29 mouse cellular contexts compared by ENCODE assay signal in the genomic region with DNA sequence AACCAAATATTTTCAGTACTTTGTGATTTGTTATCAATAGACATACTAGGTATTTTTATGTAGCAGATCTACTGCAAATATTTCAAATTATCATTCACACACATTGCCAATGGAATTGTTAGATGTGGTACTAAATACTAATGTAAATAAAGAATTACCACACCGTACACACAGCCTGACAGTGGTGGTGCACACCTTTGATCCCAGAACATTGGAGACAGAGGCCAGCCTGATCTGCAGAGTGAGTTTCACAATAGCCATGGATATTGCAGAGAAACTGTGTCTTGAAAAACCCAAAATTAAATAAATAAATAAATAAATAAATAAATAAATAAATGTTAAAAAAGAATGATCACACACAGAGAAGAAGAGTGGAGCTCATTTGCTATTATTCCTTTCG.
"Had no signal": no experiment of that assay in that cellular context is flagged by ENCODE, and none has a peak within 500 bp of the region (broad histone marks: within the 10 kb centered on the region; RNA-seq: fewer than 3 reads in every experiment).

No protein-coding gene starts in this region.

- H3K27ac ChIP-seq: embryonic facial prominence, embryonic 10.5 days; embryonic facial prominence, embryonic 12.5 days; embryonic facial prominence, embryonic 13.5 days; embryonic facial prominence, embryonic 15.5 days; forebrain, embryonic 10.5 days; forebrain, embryonic 12.5 days; forebrain, embryonic 13.5 days; forebrain, embryonic 15.5 days; gastrocnemius, adult 2 months; heart, adult 2 months had no signal

- H3K4me1 ChIP-seq: embryonic facial prominence, embryonic 10.5 days; embryonic facial prominence, embryonic 12.5 days; embryonic facial prominence, embryonic 13.5 days; embryonic facial prominence, embryonic 15.5 days; forebrain, embryonic 10.5 days; forebrain, embryonic 12.5 days; forebrain, embryonic 13.5 days; forebrain, embryonic 15.5 days had no signal

- H3K9me3 ChIP-seq: embryonic facial prominence, embryonic 10.5 days; embryonic facial prominence, embryonic 12.5 days; embryonic facial prominence, embryonic 13.5 days; embryonic facial prominence, embryonic 15.5 days; forebrain, embryonic 10.5 days; forebrain, embryonic 12.5 days; forebrain, embryonic 13.5 days; forebrain, embryonic 15.5 days had no signal

- ATAC-seq: forebrain, embryonic 13.5 days; forebrain, embryonic 14.5 days; forebrain, embryonic 15.5 days; forebrain, embryonic 16.5 days; forebrain, postnatal 0 days had no signal

- H3K27me3 ChIP-seq: embryonic facial prominence, embryonic 12.5 days; embryonic facial prominence, embryonic 13.5 days; embryonic facial prominence, embryonic 15.5 days; forebrain, embryonic 12.5 days; forebrain, embryonic 13.5 days; forebrain, embryonic 15.5 days had no signal

- DNase-seq: cerebellum, adult 2 months; cerebellum, adult 8-10 months; cerebellum, adult 9-10 months; cerebellum, adult 9-11 months; cerebellum, postnatal 10 days; cerebellum, postnatal 14 days; cerebellum, postnatal 25 days; cerebellum, postnatal 36 days; embryo, embryonic 11 days; forebrain, postnatal 0 days; gastrocnemius, adult 2 months; gastrocnemius, postnatal 10 days; gastrocnemius, postnatal 14 days; gastrocnemius, postnatal 25 days; gastrocnemius, postnatal 36 days; heart, adult 11 months; heart, adult 18-20 months; heart, adult 2 months had no signal

- H3K36me3 ChIP-seq: embryonic facial prominence, embryonic 10.5 days; embryonic facial prominence, embryonic 12.5 days; embryonic facial prominence, embryonic 13.5 days; embryonic facial prominence, embryonic 15.5 days; forebrain, embryonic 10.5 days; forebrain, embryonic 12.5 days; forebrain, embryonic 15.5 days had no signal

- H3K9ac ChIP-seq: embryonic facial prominence, embryonic 12.5 days; embryonic facial prominence, embryonic 13.5 days; embryonic facial prominence, embryonic 15.5 days; forebrain, embryonic 12.5 days; forebrain, embryonic 13.5 days; forebrain, embryonic 15.5 days; forebrain, postnatal 0 days had no signal

- H3K4me2 ChIP-seq: embryonic facial prominence, embryonic 12.5 days; embryonic facial prominence, embryonic 13.5 days; embryonic facial prominence, embryonic 15.5 days; forebrain, embryonic 12.5 days; forebrain, embryonic 13.5 days; forebrain, embryonic 15.5 days had no signal

- H3K4me3 ChIP-seq: embryonic facial prominence, embryonic 10.5 days; embryonic facial prominence, embryonic 12.5 days; embryonic facial prominence, embryonic 13.5 days; embryonic facial prominence, embryonic 15.5 days; erythroblast, embryonic 14.5 days; forebrain, embryonic 10.5 days; forebrain, embryonic 12.5 days; forebrain, embryonic 13.5 days; forebrain, embryonic 15.5 days; gastrocnemius, adult 2 months; heart, adult 2 months had no signal
